Mouse (Mus musculus) kidney, embryonic 14.5 days (tissue): ENCODE results near the gene Tprgl. TPM values are rescaled to one million over a fixed set of nuclear protein-coding genes. Genes with fewer than 3 reads are reported as not detected.

Source experiments
- ATAC-seq: fragments of 200-750 bp; cut with Nextera tagmentation; 2 replicates; pipeline ENCODE4 v1.8.0; 2017; ENCODE audit warnings: moderate number of reproducible peaks, mild to moderate bottlenecking, moderate TSS enrichment, moderate library complexity; ENCODE audit not compliant: low FRiP score, low TSS enrichment
- H3K27ac ChIP-seq: fragments of 300-500 bp; sonication (generic); 2 replicates; pipeline ENCODE4 v1.5.1; 2014; ENCODE audit warnings: low read depth, mild to moderate bottlenecking, low read length, moderate library complexity, mixed read lengths
- H3K27me3 ChIP-seq: fragments of 300-500 bp; sonication (generic); 2 replicates; pipeline ENCODE4 v1.6.1; 2014; ENCODE audit warnings: mild to moderate bottlenecking, low read length; ENCODE audit not compliant: control insufficient read depth, insufficient read depth
- H3K36me3 ChIP-seq: fragments of 300-500 bp; sonication (generic); 2 replicates; pipeline ENCODE4 v1.6.1; 2014; ENCODE audit warnings: low read length, mixed read lengths; ENCODE audit not compliant: control insufficient read depth, insufficient read depth
- H3K4me1 ChIP-seq: fragments of 300-500 bp; sonication (generic); 2 replicates; pipeline ENCODE4 v1.6.1; 2014; ENCODE audit warnings: low read length, mixed read lengths; ENCODE audit not compliant: control insufficient read depth, insufficient read depth
- H3K4me2 ChIP-seq: fragments of 300-500 bp; sonication (generic); replicated peaks from 2 replicates; pipeline ENCODE4 v1.6.1; 2014; ENCODE audit warnings: low read depth, mild to moderate bottlenecking, low read length
- H3K4me3 ChIP-seq: fragments of 300-500 bp; sonication (generic); 2 replicates; pipeline ENCODE4 v1.5.1; 2014; ENCODE audit warnings: mild to moderate bottlenecking, low read length
- H3K9ac ChIP-seq: fragments of 300-500 bp; sonication (generic); 2 replicates; pipeline ENCODE4 v1.6.1; 2014; ENCODE audit warnings: low read depth, mild to moderate bottlenecking, low read length, moderate library complexity
- H3K9me3 ChIP-seq: fragments of 300-500 bp; sonication (generic); 2 replicates; pipeline ENCODE4 v1.6.1; 2016; ENCODE audit warnings: low read length; ENCODE audit not compliant: control insufficient read depth
- WGBS: fragments of 180-500 bp; shearing (Covaris S2); extraction: QIAGEN DNeasy Blood & Tissue Kit; methylation state at CpG from one replicate; pipeline ENCODE4 v1.1.7; 2014; 5-methylcytosine and 5-hydroxymethylcytosine counted together
- polyA plus RNA-seq: library from polyadenylated mRNA; unstranded; fragments of >200 nt; fragmentation: Nextera tagmentation; extraction: Ambion mirVana; gene quantifications from 2 replicates; pipeline ENCODE4 v1.2.1, GENCODE M21; 2014

Tprgl gene
- polyA plus RNA-seq, 1 experiment from 2014 or later: 124 TPM

DNA sequence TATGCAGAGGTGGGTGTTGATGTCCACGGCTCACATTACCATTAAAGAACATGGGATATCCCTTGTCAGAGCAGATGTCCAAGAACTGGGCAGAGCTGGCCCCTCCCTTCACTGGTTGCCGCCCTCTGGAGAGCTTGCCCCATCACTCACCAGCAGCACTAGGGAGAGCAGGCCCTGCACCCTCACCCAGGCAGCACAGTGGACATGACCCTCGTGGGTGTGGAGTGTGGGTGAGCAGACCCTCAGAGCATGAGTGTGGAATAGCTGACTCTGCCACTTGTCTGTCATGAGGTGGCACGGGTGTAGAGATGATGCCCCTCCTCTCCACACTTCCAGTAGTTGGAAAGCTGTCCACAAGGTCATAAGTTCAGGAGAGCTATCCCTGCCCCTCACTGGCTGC lies 25.7 kb downstream of the Tprgl start:
- ATAC-seq: no peak
- Histone ChIP-seq H3K4me3 (no peak overlapping the region), H3K9ac (no peak overlapping the region), H3K4me2 (no peak overlapping the region), H3K27ac (no peak overlapping the region), H3K4me1 (peaks cover 10% of the 10 kb centered on the region), H3K9me3 (no peaks in the 10 kb centered on the region), H3K36me3 (no peaks in the 10 kb centered on the region), H3K27me3 (peaks cover 28% of the 10 kb centered on the region)
- WGBS: 51% methylated on average over 4 of the region's 4 CpGs

DNA sequence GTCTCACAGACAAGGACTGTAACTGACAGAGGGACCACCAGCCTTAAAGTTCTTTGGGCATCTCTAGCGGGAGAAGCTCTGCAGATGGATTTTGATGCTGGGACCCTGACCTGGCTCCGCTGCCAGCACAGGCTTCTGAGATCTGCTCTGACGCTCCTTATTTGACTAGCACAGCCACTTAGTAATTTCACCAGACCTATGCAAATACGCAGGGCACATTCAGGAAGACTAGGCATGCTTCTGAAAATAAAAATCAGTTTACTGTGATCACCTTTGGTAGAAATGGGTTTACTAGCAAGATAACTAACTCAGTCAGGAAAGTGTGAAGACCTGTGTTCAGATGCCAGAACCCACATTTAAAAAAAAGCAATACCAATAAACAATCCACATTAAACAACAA lies 28.6 kb downstream of the Tprgl start:
- no peak overlapping the region for H3K4me2 ChIP-seq
- H3K4me3 ChIP-seq: no peak overlapping the region
- peaks cover 11% of the 10 kb centered on the region; the same call in 1 of the 2 replicates for H3K27me3 ChIP-seq
- no peak overlapping the region for H3K9ac ChIP-seq
- no peak for ATAC-seq
- H3K4me1 ChIP-seq: 0 out of 2 replicates have a peak, but pooled peaks cover 4% of the 10 kb centered on the region
- 76% methylated on average over 4 of the region's 4 CpGs for WGBS
- no peaks in the 10 kb centered on the region for H3K9me3 ChIP-seq
- no peak overlapping the region for H3K27ac ChIP-seq
- H3K36me3 ChIP-seq: no peaks in the 10 kb centered on the region

DNA sequence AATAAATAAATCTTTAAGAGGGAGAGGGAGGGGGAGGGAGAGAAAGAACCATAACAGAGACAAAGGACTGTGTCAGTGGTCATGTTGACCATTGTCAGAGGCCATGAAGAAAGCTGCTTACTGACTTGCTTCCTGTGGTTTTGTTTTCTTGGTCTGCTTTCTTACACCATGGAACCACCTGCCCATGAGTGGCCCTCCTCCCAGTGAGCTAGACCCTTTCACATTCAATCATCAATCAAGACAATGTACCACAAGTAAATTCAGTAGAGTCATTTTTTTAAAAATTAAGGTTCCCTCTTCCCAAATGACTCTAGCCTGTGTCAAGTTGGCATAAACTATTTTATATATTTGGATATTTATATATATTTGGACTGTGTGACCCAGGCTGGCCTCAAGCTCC lies 30.5 kb downstream of the Tprgl start:
- Histone ChIP-seq H3K4me3 (no peak overlapping the region), H3K27me3 (0 out of 2 replicates have a peak, but pooled peaks cover 9% of the 10 kb centered on the region), H3K4me1 (0 out of 2 replicates have a peak, but pooled peaks cover 4% of the 10 kb centered on the region), H3K36me3 (no peaks in the 10 kb centered on the region), H3K9me3 (no peaks in the 10 kb centered on the region), H3K27ac (no peak overlapping the region), H3K9ac (no peak overlapping the region), H3K4me2 (no peak overlapping the region)
- no peak for ATAC-seq

DNA sequence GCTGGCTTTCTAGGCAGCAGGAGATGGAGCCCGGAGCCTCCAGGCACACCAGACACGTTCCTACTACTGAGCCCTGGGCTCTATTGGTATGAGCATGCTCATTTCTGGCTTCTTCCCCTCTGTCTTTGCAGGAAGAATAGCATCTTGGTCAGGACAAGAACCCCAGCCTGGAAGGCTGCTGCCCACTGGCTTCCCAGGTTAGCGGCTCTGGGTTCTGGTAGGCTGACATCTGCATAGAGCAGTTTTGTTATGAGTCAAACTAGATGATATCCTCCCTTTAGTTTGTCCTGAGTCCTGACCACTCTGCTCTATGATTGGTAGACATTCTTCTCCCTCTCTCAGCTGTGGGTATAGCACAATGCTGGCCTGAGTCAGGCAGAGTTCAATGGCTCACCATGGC lies 33.2 kb downstream of the Tprgl start:
- peaks cover 14% of the 10 kb centered on the region; the same call in 1 of the 2 replicates for H3K27me3 ChIP-seq
- no peak for ATAC-seq
- WGBS: 84% methylated on average over 3 of the region's 3 CpGs

DNA sequence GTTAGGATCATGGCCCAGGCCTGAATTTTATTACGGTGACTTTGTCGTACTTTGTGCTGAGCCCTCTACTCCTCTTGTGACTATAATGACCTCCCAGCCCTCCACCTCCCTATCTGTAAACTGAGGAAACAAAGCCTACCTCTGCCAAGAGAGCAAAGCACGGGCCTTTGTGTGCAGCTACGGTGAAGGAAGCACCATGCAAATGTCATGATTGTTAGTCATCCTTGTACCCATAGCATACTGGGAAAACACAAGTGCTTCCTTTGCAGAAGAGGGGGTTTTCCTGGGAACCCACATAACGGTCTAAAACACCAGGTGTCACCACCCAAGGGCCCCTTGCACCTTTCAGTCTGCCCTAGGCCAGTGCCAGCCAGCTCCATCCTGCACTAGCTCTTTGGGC lies 35.3 kb downstream of the Tprgl start:
- Histone ChIP-seq H3K4me1 (no peaks in the 10 kb centered on the region), H3K36me3 (no peaks in the 10 kb centered on the region), H3K27me3 (peaks cover 14% of the 10 kb centered on the region; the same call in 1 of the 2 replicates), H3K9me3 (no peaks in the 10 kb centered on the region), H3K4me3 (no peak overlapping the region), H3K9ac (no peak overlapping the region), H3K4me2 (no peak overlapping the region), H3K27ac (no peak overlapping the region)
- WGBS: 66% methylated on average over 5 of the region's 5 CpGs
- no peak for ATAC-seq

More for the DNA sequence above, 33.2 kb downstream of the Tprgl start:
- Histone ChIP-seq H3K4me1 (no peaks in the 10 kb centered on the region), H3K4me3 (no peak overlapping the region), H3K9me3 (no peaks in the 10 kb centered on the region), H3K4me2 (no peak overlapping the region), H3K36me3 (no peaks in the 10 kb centered on the region), H3K27ac (no peak overlapping the region), H3K9ac (no peak overlapping the region)

DNA sequence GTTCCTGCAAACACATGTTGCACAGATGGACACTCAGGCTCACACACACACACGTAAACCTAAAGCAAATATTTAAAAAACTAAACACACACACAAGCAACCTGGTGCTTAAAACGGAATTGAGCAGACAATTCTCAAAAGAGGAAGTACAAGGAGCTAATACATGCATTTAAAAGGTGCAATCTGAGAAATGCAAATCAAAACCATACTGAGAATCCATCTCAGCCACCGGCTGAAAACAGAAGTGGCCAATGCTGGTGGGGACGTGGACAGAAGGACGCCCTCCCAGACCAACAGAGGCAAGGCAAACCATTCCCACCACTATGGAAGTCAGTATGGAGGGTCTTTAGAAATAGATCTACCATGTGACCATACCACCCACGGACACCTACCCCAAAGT lies 36.9 kb downstream of the Tprgl start:
- no peak overlapping the region for H3K9ac ChIP-seq
- no peaks in the 10 kb centered on the region for H3K4me1 ChIP-seq
- peaks cover 10% of the 10 kb centered on the region; the same call in 1 of the 2 replicates for H3K27me3 ChIP-seq
- no peaks in the 10 kb centered on the region for H3K36me3 ChIP-seq
- no peak overlapping the region for H3K27ac ChIP-seq
- H3K9me3 ChIP-seq: no peaks in the 10 kb centered on the region
- WGBS: 78% methylated on average over 6 of the region's 6 CpGs
- H3K4me2 ChIP-seq: no peak overlapping the region
- no peak for ATAC-seq
- no peak overlapping the region for H3K4me3 ChIP-seq

DNA sequence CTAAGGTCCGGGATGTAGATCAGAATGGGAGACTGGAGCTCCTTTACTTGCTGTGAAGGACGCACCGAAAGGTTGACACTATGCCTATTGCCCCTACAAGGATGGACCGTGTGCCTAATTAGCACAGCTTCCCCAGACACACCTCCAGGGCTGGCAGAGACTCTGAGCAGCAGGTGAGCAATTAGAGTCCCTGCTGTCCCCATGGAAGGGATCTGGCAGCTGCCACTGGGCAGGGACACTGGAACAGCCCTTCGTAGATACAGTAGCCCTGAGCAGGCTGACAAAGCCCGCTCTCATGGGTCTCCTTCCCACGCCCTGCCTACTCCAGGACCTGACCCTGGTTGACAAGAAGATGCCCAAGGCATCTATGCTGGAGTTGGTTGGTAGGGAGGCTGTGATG lies 38.1 kb downstream of the Tprgl start:
- no peaks in the 10 kb centered on the region for H3K4me1 ChIP-seq
- no peak overlapping the region for H3K4me2 ChIP-seq
- no peak overlapping the region for H3K27ac ChIP-seq
- peaks cover 4% of the 10 kb centered on the region; the same call in 1 of the 2 replicates for H3K27me3 ChIP-seq
- H3K4me3 ChIP-seq: no peak overlapping the region
- 77% methylated on average over 7 of the region's 7 CpGs for WGBS
- H3K9ac ChIP-seq: no peak overlapping the region
- ATAC-seq: no peak
- no peaks in the 10 kb centered on the region for H3K36me3 ChIP-seq
- no peaks in the 10 kb centered on the region for H3K9me3 ChIP-seq

DNA sequence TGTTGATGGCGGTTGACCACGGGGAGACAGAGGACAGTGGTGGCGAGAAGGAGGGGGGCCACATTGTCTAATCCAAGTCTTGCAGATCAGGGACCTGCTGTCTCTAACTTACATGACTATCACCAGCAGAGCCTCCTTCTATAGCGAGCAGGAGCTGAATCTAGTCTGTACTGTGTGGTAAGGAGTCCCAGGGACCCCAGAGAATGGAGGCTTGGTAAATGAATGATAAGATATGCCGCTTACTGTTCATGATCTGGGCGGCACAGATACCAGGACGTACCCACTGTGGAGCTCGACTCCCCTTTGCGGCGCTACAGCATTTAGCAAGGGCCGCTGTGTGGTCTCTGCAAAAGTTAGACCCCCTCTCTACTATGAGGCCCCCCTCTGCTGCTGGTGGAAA lies 38.7 kb downstream of the Tprgl start:
- H3K27ac ChIP-seq: no peak overlapping the region
- peaks cover 4% of the 10 kb centered on the region; the same call in 1 of the 2 replicates for H3K27me3 ChIP-seq
- ATAC-seq: no peak
- H3K4me1 ChIP-seq: no peaks in the 10 kb centered on the region
- H3K36me3 ChIP-seq: no peaks in the 10 kb centered on the region
- H3K4me2 ChIP-seq: no peak overlapping the region
- H3K9ac ChIP-seq: no peak overlapping the region
- 82% methylated on average over 11 of the region's 11 CpGs for WGBS
- H3K4me3 ChIP-seq: no peak overlapping the region
- H3K9me3 ChIP-seq: no peaks in the 10 kb centered on the region

DNA sequence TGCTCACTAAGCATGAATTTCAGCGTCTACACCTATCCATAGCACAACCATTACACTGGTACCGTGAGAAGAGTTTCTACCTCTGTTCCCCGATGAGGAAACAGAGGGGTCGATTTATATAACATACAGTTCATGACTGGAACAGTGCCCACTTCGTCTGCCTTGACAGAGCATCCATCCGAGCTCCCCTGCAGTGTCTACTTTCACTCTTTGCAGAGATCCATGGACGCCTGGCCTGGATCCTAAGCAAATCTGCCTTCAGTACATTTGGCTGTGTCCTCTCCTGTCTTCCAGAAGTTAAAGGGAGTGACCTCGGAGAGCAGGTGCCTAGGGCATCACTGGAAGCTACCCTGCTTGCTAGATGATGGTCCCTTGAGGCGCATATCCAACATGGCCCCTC lies 41.3 kb downstream of the Tprgl start:
- no peak overlapping the region for H3K9ac ChIP-seq
- H3K4me2 ChIP-seq: no peak overlapping the region
- H3K36me3 ChIP-seq: no peaks in the 10 kb centered on the region
- H3K4me3 ChIP-seq: no peak overlapping the region
- WGBS: 87% methylated on average over 9 of the region's 9 CpGs
- peaks cover 4% of the 10 kb centered on the region; the same call in 1 of the 2 replicates for H3K27me3 ChIP-seq
- no peak for ATAC-seq
- H3K9me3 ChIP-seq: no peaks in the 10 kb centered on the region
- no peaks in the 10 kb centered on the region for H3K4me1 ChIP-seq
- H3K27ac ChIP-seq: no peak overlapping the region
